ENCODE assay signal across 8 mouse cellular contexts in genomic region chr5:151142671-151143601, GRCm38 (mm10).
DNase-seq lines count a peak whose midpoint lies in the region; ATAC-seq and TF ChIP-seq lines count a peak whose summit lies in the region.

No protein-coding gene starts in this region.

- 45% methylated on average over 11 of the region's 11 CpGs for WGBS in liver, embryonic 12.5 days (ENCODE audit: insufficient replicate concordance)
- 42% methylated on average over 11 of the region's 11 CpGs for WGBS in liver, embryonic 11.5 days
- WGBS in embryonic facial prominence, embryonic 14.5 days: 15% methylated on average over 11 of the region's 11 CpGs
- WGBS in heart, embryonic 14.5 days: 30% methylated on average over 11 of the region's 11 CpGs
- WGBS in midbrain, embryonic 11.5 days: 23% methylated on average over 11 of the region's 11 CpGs

- no peak for TF ChIP-seq CTCF in layer of hippocampus, adult 2 months (conservative IDR thresholded peaks at IDR 0.05)

- no peaks in the 10 kb centered on the region for H3K9me3 ChIP-seq in liver, embryonic 12.5 days (replicated peaks)
- H3K9me3 ChIP-seq in liver, embryonic 11.5 days (ENCODE audit: control insufficient read depth, low read length): no peaks in the 10 kb centered on the region
- no peaks in the 10 kb centered on the region for H3K9me3 ChIP-seq in embryonic facial prominence, embryonic 14.5 days (ENCODE audit: control insufficient read depth, low read length)
- no peaks in the 10 kb centered on the region for H3K9me3 ChIP-seq in heart, embryonic 14.5 days (ENCODE audit: control insufficient read depth, low read length)
- H3K9me3 ChIP-seq in midbrain, embryonic 11.5 days (ENCODE audit: control insufficient read depth, low read length): no peaks in the 10 kb centered on the region

- no peak overlapping the region for H3K4me3 ChIP-seq in liver, embryonic 12.5 days
- H3K4me3 ChIP-seq in liver, embryonic 11.5 days (ENCODE audit: low read depth, low read length): no peak overlapping the region
- H3K4me3 ChIP-seq in embryonic facial prominence, embryonic 14.5 days (ENCODE audit: low read depth, low read length): no peak overlapping the region
- H3K4me3 ChIP-seq in heart, embryonic 14.5 days (ENCODE audit: control insufficient read depth in 1 of 2, insufficient read depth in 1 of 2, low read depth in 1 of 2, low read length in 2 of 2): no peak overlapping the region
- 0 out of 2 replicates have a peak overlapping the region, but pooled peaks have one; percentile 4 for H3K4me3 ChIP-seq in layer of hippocampus, adult 2 months
- no peak overlapping the region for H3K4me3 ChIP-seq in midbrain, embryonic 11.5 days (ENCODE audit: low read depth, low read length)

- 0 out of 2 replicates have a peak overlapping the region, but pooled peaks have one; percentile 25 for H3K27ac ChIP-seq in liver, embryonic 12.5 days
- no peak overlapping the region for H3K27ac ChIP-seq in liver, embryonic 11.5 days (ENCODE audit: low read depth, low read length)
- peak overlapping the region; percentile 48; the same call in 1 of the 2 replicates for H3K27ac ChIP-seq in embryonic facial prominence, embryonic 14.5 days (replicated peaks; ENCODE audit: low read depth, low read length)
- H3K27ac ChIP-seq in heart, embryonic 14.5 days (replicated peaks in 1 of 2; ENCODE audit: control insufficient read depth in 1 of 2, insufficient read depth in 1 of 2, low read depth in 2 of 2, low read length in 2 of 2): peak overlapping the region; percentile 49 to 74
- H3K27ac ChIP-seq in layer of hippocampus, adult 2 months: peak overlapping the region; percentile 88
- H3K27ac ChIP-seq in midbrain, embryonic 11.5 days (ENCODE audit: low read depth, low read length): peak overlapping the region; percentile 78

- no peaks in the 10 kb centered on the region for H3K27me3 ChIP-seq in liver, embryonic 12.5 days (replicated peaks)
- no peaks in the 10 kb centered on the region for H3K27me3 ChIP-seq in liver, embryonic 11.5 days (replicated peaks; ENCODE audit: control insufficient read depth, insufficient read depth, low read length)
- no peaks in the 10 kb centered on the region for H3K27me3 ChIP-seq in embryonic facial prominence, embryonic 14.5 days (replicated peaks; ENCODE audit: control insufficient read depth, insufficient read depth, low read length)
- no peaks in the 10 kb centered on the region for H3K27me3 ChIP-seq in heart, embryonic 14.5 days (ENCODE audit: control insufficient read depth, insufficient read depth, low read length)
- H3K27me3 ChIP-seq in midbrain, embryonic 11.5 days (ENCODE audit: control insufficient read depth, insufficient read depth, low read length): no peaks in the 10 kb centered on the region

- DNase-seq in liver, embryonic 11.5 days (ENCODE audit: low spot score): no peak
- no peak for DNase-seq in embryonic facial prominence, embryonic 14.5 days (ENCODE audit: low spot score)
- peak in 1 of 2 experiments; percentile 48 for DNase-seq in layer of hippocampus, adult 2 months (ENCODE audit: low spot score in 2 of 2)
- DNase-seq in midbrain, embryonic 11.5 days (ENCODE audit: low spot score, missing footprints): peak; percentile 91
- DNase-seq in thymus, postnatal 0 days (ENCODE audit: low spot score): no peak
- no peak for DNase-seq in right cerebral cortex, postnatal 25 days

- H3K9ac ChIP-seq in liver, embryonic 12.5 days: no peak overlapping the region
- H3K9ac ChIP-seq in liver, embryonic 11.5 days (ENCODE audit: low read depth, low read length): no peak overlapping the region
- no peak overlapping the region for H3K9ac ChIP-seq in embryonic facial prominence, embryonic 14.5 days (ENCODE audit: low read depth, low read length)
- H3K9ac ChIP-seq in heart, embryonic 14.5 days (ENCODE audit: low read length): peak overlapping the region; percentile 54; the same call in 1 of the 2 replicates
- H3K9ac ChIP-seq in midbrain, embryonic 11.5 days (ENCODE audit: low read length): peak overlapping the region; percentile 22; the same call in 1 of the 2 replicates

- no peak overlapping the region for H3K4me2 ChIP-seq in liver, embryonic 12.5 days
- no peak overlapping the region for H3K4me2 ChIP-seq in liver, embryonic 11.5 days
- no peak overlapping the region for H3K4me2 ChIP-seq in embryonic facial prominence, embryonic 14.5 days (ENCODE audit: low read depth, low read length)
- H3K4me2 ChIP-seq in heart, embryonic 14.5 days (ENCODE audit: low read length): no peak overlapping the region
- H3K4me2 ChIP-seq in midbrain, embryonic 11.5 days: no peak overlapping the region

- H3K4me1 ChIP-seq in liver, embryonic 12.5 days: peaks cover 18% of the 10 kb centered on the region
- peaks cover 5% of the 10 kb centered on the region; the same call in 1 of the 2 replicates for H3K4me1 ChIP-seq in liver, embryonic 11.5 days (replicated peaks; ENCODE audit: control insufficient read depth, insufficient read depth, low read length)
- H3K4me1 ChIP-seq in embryonic facial prominence, embryonic 14.5 days (ENCODE audit: control insufficient read depth, insufficient read depth, low read length): peaks cover 11% of the 10 kb centered on the region; the same call in 1 of the 2 replicates
- H3K4me1 ChIP-seq in heart, embryonic 14.5 days (ENCODE audit: control insufficient read depth in 2 of 2, insufficient read depth in 2 of 2, low read length in 2 of 2): peaks cover 14 to 18% of the 10 kb centered on the region in 2 experiments
- H3K4me1 ChIP-seq in midbrain, embryonic 11.5 days (ENCODE audit: control insufficient read depth, insufficient read depth, low read length): peaks cover 10% of the 10 kb centered on the region

- ATAC-seq in liver, embryonic 12.5 days: no peak
- no peak for ATAC-seq in liver, embryonic 11.5 days (replicated peaks; ENCODE audit: low FRiP score)
- ATAC-seq in embryonic facial prominence, embryonic 14.5 days (ENCODE audit: low read depth): 0 out of 2 replicates have a peak, but pooled peaks have one; percentile 58
- ATAC-seq in heart, embryonic 14.5 days (ENCODE audit: insufficient number of reproducible peaks, insufficient read depth, low FRiP score, low read depth): no peak
- peak; percentile 73 for ATAC-seq in midbrain, embryonic 11.5 days (ENCODE audit: low FRiP score)

- no peaks in the 10 kb centered on the region for H3K36me3 ChIP-seq in liver, embryonic 12.5 days
- no peaks in the 10 kb centered on the region for H3K36me3 ChIP-seq in liver, embryonic 11.5 days (ENCODE audit: control insufficient read depth, insufficient read depth, low read length)
- no peaks in the 10 kb centered on the region for H3K36me3 ChIP-seq in embryonic facial prominence, embryonic 14.5 days (ENCODE audit: control insufficient read depth, insufficient read depth, low read length)
- no peaks in the 10 kb centered on the region for H3K36me3 ChIP-seq in heart, embryonic 14.5 days (ENCODE audit: control insufficient read depth, insufficient read depth, low read length)
- H3K36me3 ChIP-seq in midbrain, embryonic 11.5 days (ENCODE audit: control insufficient read depth, insufficient read depth, low read length): no peaks in the 10 kb centered on the region

Comparison
In these comparisons a context has a peak if more than half of its experiments do, and no peak if none do; other contexts are left out.
1. ATAC-seq: peak in embryonic facial prominence, embryonic 14.5 days (single experiment) and midbrain, embryonic 11.5 days (single experiment); none in liver, embryonic 12.5 days (single experiment), liver, embryonic 11.5 days (single experiment) and heart, embryonic 14.5 days (single experiment).
2. H3K9ac ChIP-seq: peak in heart, embryonic 14.5 days (single experiment) and midbrain, embryonic 11.5 days (single experiment); none in liver, embryonic 12.5 days (single experiment), liver, embryonic 11.5 days (single experiment) and embryonic facial prominence, embryonic 14.5 days (single experiment).